Mouse (Mus musculus) limb, embryonic 14.5 days (tissue): ENCODE measurements around the gene Acox3. TPM values are rescaled to one million over a fixed set of nuclear protein-coding genes. Genes with fewer than 3 reads are reported as not detected.

Experiments used
- ATAC-seq: fragments of 200-750 bp; cut with Nextera tagmentation; 2 replicates; pipeline ENCODE4 v1.8.0; 2017; ENCODE audit warnings: low read depth, moderate number of reproducible peaks, moderate TSS enrichment; ENCODE audit not compliant: low FRiP score
- DNase-seq: peaks from one replicate; pipeline ENCODE4 v3.0.0-alpha.2; 2015; ENCODE audit warnings: low spot score
- H3K27ac ChIP-seq: fragments of 300-500 bp; sonication (generic); replicated peaks from 2 replicates; pipeline ENCODE4 v1.5.1; 2014; ENCODE audit warnings: low read depth, mild to moderate bottlenecking, low read length, moderate library complexity, mixed read lengths
- H3K27me3 ChIP-seq: fragments of 300-500 bp; sonication (generic); 2 replicates; pipeline ENCODE4 v1.6.1; 2014; ENCODE audit warnings: low read length, mixed read lengths; ENCODE audit not compliant: control insufficient read depth, insufficient read depth
- H3K36me3 ChIP-seq: fragments of 300-500 bp; sonication (generic); 2 replicates; pipeline ENCODE4 v1.6.1; 2014; ENCODE audit warnings: mild to moderate bottlenecking, low read length, moderate library complexity, mixed read lengths; ENCODE audit not compliant: control insufficient read depth, insufficient read depth
- H3K4me1 ChIP-seq: fragments of 300-500 bp; sonication (generic); 2 replicates; pipeline ENCODE4 v1.6.1; 2014; ENCODE audit warnings: antibody characterized with exemption, low read length, mixed read lengths; ENCODE audit not compliant: control insufficient read depth, insufficient read depth
- H3K4me2 ChIP-seq: fragments of 300-500 bp; sonication (generic); replicated peaks from 2 replicates; pipeline ENCODE4 v1.6.1; 2014; ENCODE audit warnings: low read depth, mild to moderate bottlenecking, low read length, moderate library complexity; ENCODE audit not compliant: severe bottlenecking
- H3K4me3 ChIP-seq: fragments of 300-500 bp; sonication (generic); replicated peaks from 2 replicates; pipeline ENCODE4 v1.5.1; 2014; ENCODE audit warnings: low read length
- H3K9ac ChIP-seq: fragments of 300-500 bp; sonication (generic); 2 replicates; pipeline ENCODE4 v1.6.1; 2014; ENCODE audit warnings: mild to moderate bottlenecking, low read depth, low read length, moderate library complexity; ENCODE audit not compliant: severe bottlenecking
- H3K9me3 ChIP-seq: fragments of 300-500 bp; sonication (generic); 2 replicates; pipeline ENCODE4 v1.6.1; 2016; ENCODE audit warnings: low read length; ENCODE audit not compliant: control insufficient read depth
- POLR2A ChIP-seq: fragments of 200-500 bp; IDR thresholded peaks from 2 replicates; pipeline ENCODE4 v1.8.0; 2012; ENCODE audit warnings: inconsistent platforms, mild to moderate bottlenecking, moderate library complexity, borderline replicate concordance; ENCODE audit not compliant: insufficient read depth, insufficient read length; ENCODE audit errors: extremely low read depth
- WGBS: fragments of 180-500 bp; shearing (Covaris S2); extraction: QIAGEN DNeasy Blood & Tissue Kit; methylation state at CpG from one replicate; pipeline ENCODE4 v1.1.7; 2014; 5-methylcytosine and 5-hydroxymethylcytosine counted together
- polyA plus RNA-seq, 2 experiments: library from polyadenylated mRNA; depleted of rRNA in 1 of 2; stranded (reverse) in 1 of 2; unstranded in 1 of 2; fragments of >200 nt; fragmentation: Nextera tagmentation in 1 of 2; extraction: Ambion mirVana in 1 of 2; gene quantifications; 2 replicates each; pipeline versions ENCODE4 v1.2.1 to v1.2.3; 2012 to 2014

Acox3 gene
- polyA plus RNA-seq (2012; rRNA removed): 31.1 and 31.3 TPM in 2 replicates
- polyA plus RNA-seq (2014; fragmentation: Nextera tagmentation; extraction: Ambion mirVana): 14.2 and 15.0 TPM in 2 replicates

DNA sequence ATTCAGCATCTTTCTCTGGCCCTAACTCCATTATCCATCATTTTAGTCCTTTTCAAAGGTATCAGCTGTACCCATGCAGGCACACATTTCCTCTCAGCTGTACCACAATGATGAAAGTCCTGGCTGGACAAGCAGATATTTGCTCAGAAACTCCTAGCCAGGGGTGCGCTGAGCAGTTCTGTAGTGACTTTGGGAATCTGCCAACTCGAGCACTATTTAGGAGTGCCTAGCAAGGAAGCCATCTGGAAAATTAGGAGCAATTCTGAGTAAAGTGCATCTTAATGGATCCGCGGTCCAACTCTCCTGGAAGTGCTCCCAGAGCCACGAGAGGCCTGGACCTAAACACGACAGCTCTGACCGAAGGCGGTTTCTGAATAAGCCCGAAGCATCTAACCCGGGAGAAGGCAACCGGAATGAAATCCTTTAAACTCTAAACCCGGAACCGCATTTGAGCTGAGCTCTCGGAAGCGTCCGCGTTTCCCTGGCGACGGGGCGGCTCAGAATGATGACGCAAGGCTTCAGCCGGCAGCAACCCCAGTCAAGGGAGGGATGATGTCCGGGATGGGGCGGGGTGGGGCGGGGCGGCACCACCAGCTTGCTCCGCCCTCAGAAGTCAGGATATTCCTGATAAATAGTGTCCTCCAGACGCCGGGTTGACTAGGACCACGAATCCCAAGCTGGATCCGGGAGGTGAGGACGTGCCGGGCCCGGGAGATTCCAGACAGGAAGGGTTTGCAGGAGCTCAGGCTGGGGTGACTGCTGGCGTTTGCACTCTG, at the start of gene Acox3:
Gene Acox3 (plus strand): TSS at position 596 of the 776 bp plus-strand sequence.
- Histone ChIP-seq H3K4me3 (peak within 1 kb of the TSS; percentile 67), H3K4me1 (peaks cover 3% of the 10 kb centered on the region; the same call in 1 of the 2 replicates), H3K27ac (no peak within 1 kb of the TSS), H3K4me2 (peak within 1 kb of the TSS; percentile 67), H3K27me3 (no peaks in the 10 kb centered on the region), H3K36me3 (no peaks in the 10 kb centered on the region), H3K9ac (peak within 1 kb of the TSS; percentile 62), H3K9me3 (no peaks in the 10 kb centered on the region)
- peak; percentile 19; the same call in 1 of the 2 replicates for TF ChIP-seq POLR2A
- DNase-seq (peak; percentile 94), ATAC-seq (peak; percentile 98)
- under 1% methylated on average over 35 of the region's 35 CpGs for WGBS

DNA sequence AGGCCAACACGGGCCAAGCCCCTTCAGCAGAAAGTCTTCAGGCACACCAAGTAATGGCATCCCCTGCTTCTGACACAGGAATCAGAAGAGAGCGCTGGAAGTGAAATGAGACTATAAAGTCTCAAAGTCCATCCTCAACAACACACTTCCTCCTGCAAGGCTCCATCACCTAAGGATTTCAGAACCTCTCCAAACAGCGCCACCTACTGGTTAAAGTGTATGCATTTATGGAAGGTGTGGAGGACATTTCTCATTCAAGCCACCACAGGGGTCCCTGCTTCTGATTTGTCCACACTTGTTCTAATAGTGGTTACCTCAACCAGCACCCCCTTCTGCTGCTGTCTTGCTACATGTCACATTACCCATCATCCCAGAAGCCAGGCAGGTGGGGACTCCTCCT, 46.6 kb upstream of the Acox3 start:
- ATAC-seq (no peak), DNase-seq (no peak)
- H3K9me3 ChIP-seq: no peaks in the 10 kb centered on the region
- H3K4me2 ChIP-seq: no peak overlapping the region
- H3K4me1 ChIP-seq: 0 out of 2 replicates have a peak, but pooled peaks cover under 1% of the 10 kb centered on the region
- H3K9ac ChIP-seq: no peak overlapping the region
- H3K36me3 ChIP-seq: no peaks in the 10 kb centered on the region
- no peak overlapping the region for H3K4me3 ChIP-seq
- 67% methylated on average over 3 of the region's 3 CpGs for WGBS
- no peak for TF ChIP-seq POLR2A
- H3K27ac ChIP-seq: no peak overlapping the region
- no peaks in the 10 kb centered on the region for H3K27me3 ChIP-seq

DNA sequence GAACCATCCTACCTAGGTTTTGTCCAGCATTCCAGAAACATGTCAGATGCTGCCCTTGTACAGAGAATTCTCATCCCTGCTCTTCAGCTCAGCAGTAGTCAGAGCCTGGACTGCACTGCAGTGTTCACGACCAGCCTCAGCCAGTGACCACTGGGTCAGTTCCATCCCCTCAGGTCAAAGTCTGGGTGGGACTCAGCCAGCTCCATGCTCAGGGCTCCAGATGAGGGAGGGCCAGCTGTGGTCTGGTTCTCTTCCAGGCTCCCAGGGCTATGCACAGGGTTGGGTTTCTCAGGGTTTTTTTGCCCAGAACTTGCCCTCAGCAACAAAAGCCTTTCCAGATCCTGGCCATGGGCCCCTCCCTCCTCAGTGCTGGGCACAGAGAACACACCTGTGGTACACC, 45.4 kb upstream of the Acox3 start:
- no peak overlapping the region for H3K4me3 ChIP-seq
- no peaks in the 10 kb centered on the region for H3K27me3 ChIP-seq
- no peak for DNase-seq
- no peak for TF ChIP-seq POLR2A
- no peak overlapping the region for H3K27ac ChIP-seq
- H3K9me3 ChIP-seq: no peaks in the 10 kb centered on the region
- no peaks in the 10 kb centered on the region for H3K36me3 ChIP-seq
- no peak overlapping the region for H3K4me2 ChIP-seq
- 0 out of 2 replicates have a peak, but pooled peaks cover 3% of the 10 kb centered on the region for H3K4me1 ChIP-seq
- no peak overlapping the region for H3K9ac ChIP-seq
- no peak for ATAC-seq
- 83% methylated on average over 1 of the region's 1 CpGs for WGBS

DNA sequence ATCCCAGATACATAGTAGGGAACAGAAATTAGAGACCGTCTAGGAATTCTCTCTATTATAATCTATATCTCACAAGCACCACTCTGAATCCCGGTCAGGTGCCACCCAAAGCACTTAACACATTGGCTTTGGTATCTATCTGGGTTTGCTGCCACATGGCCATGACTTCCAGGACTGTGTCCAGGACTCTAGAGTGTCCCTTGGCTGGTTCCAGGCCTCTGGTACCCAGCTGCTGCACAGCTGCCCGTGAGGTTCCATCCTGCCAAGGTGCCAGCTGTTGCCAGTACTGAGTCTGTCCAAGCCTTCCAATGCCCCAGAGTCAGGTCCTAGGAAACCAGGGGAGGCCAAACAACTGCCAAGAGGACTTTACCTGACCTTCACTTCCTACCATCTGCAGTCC, 44.8 kb upstream of the Acox3 start:
- Histone ChIP-seq H3K27me3 (no peaks in the 10 kb centered on the region), H3K27ac (no peak overlapping the region), H3K4me1 (0 out of 2 replicates have a peak, but pooled peaks cover 3% of the 10 kb centered on the region), H3K9ac (no peak overlapping the region), H3K4me2 (no peak overlapping the region), H3K9me3 (no peaks in the 10 kb centered on the region), H3K4me3 (no peak overlapping the region), H3K36me3 (no peaks in the 10 kb centered on the region)
- 82% methylated on average over 3 of the region's 3 CpGs for WGBS
- TF ChIP-seq POLR2A: no peak
- DNase-seq: no peak
- ATAC-seq: no peak

DNA sequence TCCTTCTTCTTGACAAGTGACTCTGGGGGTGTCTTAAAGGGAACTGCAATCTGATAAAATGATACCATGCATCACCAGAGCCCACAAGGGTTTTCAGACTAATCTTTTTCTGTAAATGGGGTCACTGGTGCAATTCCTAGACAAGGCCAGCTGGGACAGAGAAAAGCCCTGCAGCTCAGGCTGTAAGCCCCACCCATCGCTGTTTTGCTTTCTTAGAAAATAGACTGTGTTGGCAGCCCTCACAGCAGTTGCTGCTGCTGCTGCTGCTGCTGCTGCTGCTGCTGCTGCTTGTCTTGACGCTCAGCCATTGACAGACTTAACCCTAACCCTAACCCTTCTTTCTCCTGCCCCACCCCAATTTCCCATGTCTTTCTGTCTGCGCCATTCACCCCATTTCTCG, 43.3 kb upstream of the Acox3 start:
- no peak for DNase-seq
- H3K4me3 ChIP-seq: no peak overlapping the region
- 0 out of 2 replicates have a peak, but pooled peaks cover 3% of the 10 kb centered on the region for H3K4me1 ChIP-seq
- H3K9ac ChIP-seq: no peak overlapping the region
- 70% methylated on average over 4 of the region's 4 CpGs for WGBS
- H3K9me3 ChIP-seq: no peaks in the 10 kb centered on the region
- no peak overlapping the region for H3K4me2 ChIP-seq
- no peak overlapping the region for H3K27ac ChIP-seq
- no peaks in the 10 kb centered on the region for H3K27me3 ChIP-seq
- H3K36me3 ChIP-seq: no peaks in the 10 kb centered on the region
- no peak for ATAC-seq
- TF ChIP-seq POLR2A: no peak
